Mouse (Mus musculus) lung, adult 2 months (tissue): ENCODE measurements at regions not wholly inside any gene's neighbourhood (a gene's known extent, or its start where the extent isn't known, plus 50 kb on each side); places are given as distances from the start of the nearest gene placed in this dataset.

ENCODE experiments used
- CTCF ChIP-seq: fragments of 200-500 bp; IDR thresholded peaks from 2 replicates; pipeline ENCODE4 v1.5.1; 2011; ENCODE audit warnings: mild to moderate bottlenecking, low read length, control low read depth; ENCODE audit not compliant: insufficient read depth
- POLR2A ChIP-seq: fragments of 200-500 bp; IDR thresholded peaks from 2 replicates; pipeline ENCODE4 v1.6.1; 2011; ENCODE audit warnings: low read depth, mild to moderate bottlenecking, control low read depth, low read length, borderline replicate concordance; ENCODE audit errors: extremely low read depth

DNA sequence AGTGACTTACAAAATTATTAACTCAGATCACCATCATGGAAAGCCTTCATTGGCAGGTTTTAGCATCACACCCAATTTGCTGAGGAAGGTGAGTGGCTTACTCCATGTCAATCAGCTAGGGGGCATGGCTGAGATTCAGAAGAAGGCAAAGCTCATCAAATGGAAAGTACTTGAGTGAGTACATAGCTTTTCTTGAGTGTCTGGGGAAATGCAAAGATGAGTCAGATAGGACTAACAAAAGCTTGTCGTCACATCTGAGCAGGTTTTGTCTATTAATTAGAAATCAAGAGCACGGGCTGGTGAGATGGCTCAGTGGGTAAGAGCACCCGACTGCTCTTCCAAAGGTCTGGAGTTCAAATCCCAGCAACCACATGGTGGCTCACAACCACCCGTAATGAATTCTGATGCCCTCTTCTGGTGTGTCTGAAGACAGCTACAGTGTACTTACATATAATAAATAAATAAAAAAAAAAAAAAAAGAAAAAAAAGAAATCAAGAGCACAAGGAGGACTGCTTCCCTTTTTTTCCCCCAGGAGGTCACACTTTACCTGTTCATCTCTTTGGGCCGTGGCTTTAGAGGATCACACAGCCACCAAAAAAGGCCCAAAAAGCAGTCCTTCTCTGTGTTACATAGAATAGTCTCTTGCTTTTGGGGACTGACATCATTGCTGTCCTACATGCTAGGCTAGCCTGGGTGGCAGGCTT, 130.8 kb upstream of the Itga4 start:
- TF ChIP-seq POLR2A (no peak), CTCF (no peak)
